Mouse (Mus musculus): ENCODE results near the gene Necab2. TPM values are rescaled to one million over a fixed set of nuclear protein-coding genes. Genes with fewer than 3 reads are reported as not detected.

Necab2 gene
- polyA plus RNA-seq, 1 experiment: 14.8 TPM

DNA sequence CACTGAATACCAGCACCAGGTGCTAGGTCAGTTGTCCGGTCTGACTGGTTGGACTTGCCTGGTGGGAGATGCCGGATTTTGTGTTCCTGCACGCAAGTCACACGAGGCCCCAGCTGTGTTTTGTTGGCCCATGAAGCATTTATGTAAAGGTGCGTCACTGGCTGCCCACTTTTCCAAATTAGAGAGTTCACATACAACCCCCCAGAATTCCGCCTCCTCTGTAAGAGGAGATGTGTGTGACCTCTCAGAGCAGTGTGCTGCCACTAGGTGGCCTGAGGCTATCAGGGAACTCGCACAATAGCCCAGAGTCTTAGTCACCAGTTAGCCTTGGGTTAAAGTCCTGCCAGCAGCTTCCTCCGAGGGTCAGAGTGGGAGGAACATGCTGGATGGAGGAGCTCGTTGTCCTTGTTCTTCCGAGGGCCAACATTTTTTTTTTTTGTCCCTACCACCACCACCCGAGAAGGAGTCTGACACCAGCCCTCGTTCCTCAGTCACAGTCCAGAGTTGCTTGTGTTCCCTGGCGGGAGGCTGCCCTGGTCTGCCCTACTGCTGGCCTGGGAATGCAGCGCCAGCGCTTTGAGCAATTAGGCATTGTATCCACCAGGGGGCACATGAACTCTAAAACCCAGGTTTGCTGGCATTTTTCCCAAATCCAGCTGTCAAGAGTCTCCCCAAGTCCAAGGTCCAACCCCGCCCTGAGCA, 6.1 kb upstream of the Necab2 start:
- no peak overlapping the region for H3K4me3 ChIP-seq (ENCODE audit: control insufficient read depth, low read depth, low read length)

DNA sequence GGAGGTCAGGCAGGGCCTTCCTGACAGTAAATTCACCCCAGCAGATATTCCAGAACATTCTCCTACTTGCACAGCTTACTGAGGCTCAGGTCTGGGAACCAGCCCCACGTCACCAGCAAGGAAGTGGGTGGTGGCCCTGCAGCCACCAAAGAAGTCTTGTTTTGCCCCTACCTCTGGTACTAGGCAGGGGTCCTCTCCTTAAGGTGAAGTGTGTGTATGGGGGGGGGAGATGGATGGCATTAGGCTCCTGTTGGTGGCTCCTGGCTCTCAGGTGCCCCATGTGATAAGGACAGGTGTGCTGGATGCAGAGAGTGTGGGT, 5.6 kb upstream of the Necab2 start:
- Histone ChIP-seq H3K4me1 (ENCODE audit: control insufficient read depth, insufficient read depth, low read length) (peaks cover 8% of the 10 kb centered on the region), H3K4me3 (ENCODE audit: control insufficient read depth, low read depth, low read length) (no peak overlapping the region), H3K27me3 (ENCODE audit: control insufficient read depth, insufficient read depth, low read length) (no peaks in the 10 kb centered on the region), H3K36me3 (ENCODE audit: control insufficient read depth, insufficient read depth, low read length) (no peaks in the 10 kb centered on the region), H3K27ac (ENCODE audit: control insufficient read depth, insufficient read depth, low read depth, low read length) (no peak overlapping the region; the same call in 1 of the 2 replicates)
- no peak for TF ChIP-seq CTCF (IDR thresholded peaks at IDR 0.05; ENCODE audit: control insufficient read depth, insufficient read depth, insufficient replicate concordance, low read depth, low read length)
- TF ChIP-seq POLR2A (IDR thresholded peaks at IDR 0.05; ENCODE audit: control insufficient read depth, low read depth, low read length): no peak

More for the DNA sequence above, 6.1 kb upstream of the Necab2 start:
- peaks cover 8% of the 10 kb centered on the region for H3K4me1 ChIP-seq (ENCODE audit: control insufficient read depth, insufficient read depth, low read length)
- H3K27ac ChIP-seq (ENCODE audit: control insufficient read depth, insufficient read depth, low read depth, low read length): no peak overlapping the region; the same call in 1 of the 2 replicates
- TF ChIP-seq CTCF (IDR thresholded peaks at IDR 0.05; ENCODE audit: control insufficient read depth, insufficient read depth, insufficient replicate concordance, low read depth, low read length) (peak; percentile 43), POLR2A (IDR thresholded peaks at IDR 0.05; ENCODE audit: control insufficient read depth, low read depth, low read length) (no peak)
- H3K36me3 ChIP-seq (ENCODE audit: control insufficient read depth, insufficient read depth, low read length): no peaks in the 10 kb centered on the region
- no peaks in the 10 kb centered on the region for H3K27me3 ChIP-seq (ENCODE audit: control insufficient read depth, insufficient read depth, low read length)

DNA sequence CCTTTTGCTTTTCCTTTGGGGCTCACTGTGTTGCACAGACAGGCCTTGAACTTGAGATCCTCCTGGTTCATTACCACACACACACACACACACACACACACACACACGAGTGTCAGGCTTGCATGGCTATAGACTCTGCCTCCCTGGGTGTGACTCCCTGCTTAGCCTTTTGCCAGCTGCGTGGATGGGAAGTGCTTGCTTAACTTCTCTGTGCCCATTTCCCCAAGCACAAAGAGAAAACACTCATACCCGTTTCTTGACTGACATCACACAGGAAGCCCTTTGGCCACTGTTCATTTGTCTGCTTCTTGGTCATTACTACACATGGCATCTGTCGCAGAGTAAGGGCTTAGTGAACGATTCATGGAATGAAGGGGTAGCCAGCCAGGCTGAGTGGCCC, 4.5 kb upstream of the Necab2 start:
- no peaks in the 10 kb centered on the region for H3K36me3 ChIP-seq (ENCODE audit: control insufficient read depth, insufficient read depth, low read length)
- no peaks in the 10 kb centered on the region for H3K27me3 ChIP-seq (ENCODE audit: control insufficient read depth, insufficient read depth, low read length)
- H3K27ac ChIP-seq (ENCODE audit: control insufficient read depth, insufficient read depth, low read depth, low read length): no peak overlapping the region
- H3K4me1 ChIP-seq (ENCODE audit: control insufficient read depth, insufficient read depth, low read length): peaks cover 6% of the 10 kb centered on the region
- no peak for TF ChIP-seq POLR2A (IDR thresholded peaks at IDR 0.05; ENCODE audit: control insufficient read depth, low read depth, low read length)
- TF ChIP-seq CTCF (IDR thresholded peaks at IDR 0.05; ENCODE audit: control insufficient read depth, insufficient read depth, insufficient replicate concordance, low read depth, low read length): no peak
- no peak overlapping the region for H3K4me3 ChIP-seq (ENCODE audit: control insufficient read depth, low read depth, low read length)

DNA sequence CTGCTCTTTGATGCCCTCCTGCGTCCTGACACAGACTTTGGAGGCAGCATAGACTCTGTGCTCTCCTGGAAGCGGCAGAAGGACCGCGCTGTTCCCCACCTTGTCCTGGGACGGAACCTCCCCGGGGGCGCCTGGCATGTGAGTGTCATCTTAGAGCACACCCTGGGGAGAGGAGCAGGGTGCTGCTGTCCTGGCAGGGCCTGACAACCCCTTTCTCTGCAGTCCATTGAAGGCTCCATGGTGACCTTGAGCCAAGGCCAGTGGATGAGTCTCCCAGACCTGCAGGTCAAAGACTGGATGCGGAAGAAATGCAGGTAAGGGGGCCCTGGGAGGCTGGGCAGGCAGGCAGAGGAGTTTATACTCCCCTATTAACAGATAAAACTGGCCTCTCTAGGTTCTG, 3.5 kb upstream of the Necab2 start:
- Histone ChIP-seq H3K36me3 (ENCODE audit: control insufficient read depth, insufficient read depth, low read length) (no peaks in the 10 kb centered on the region), H3K27ac (ENCODE audit: control insufficient read depth, insufficient read depth, low read depth, low read length) (no peak overlapping the region), H3K4me3 (ENCODE audit: control insufficient read depth, low read depth, low read length) (no peak overlapping the region), H3K4me1 (ENCODE audit: control insufficient read depth, insufficient read depth, low read length) (peaks cover 12% of the 10 kb centered on the region), H3K27me3 (ENCODE audit: control insufficient read depth, insufficient read depth, low read length) (no peaks in the 10 kb centered on the region)
- TF ChIP-seq CTCF (IDR thresholded peaks at IDR 0.05; ENCODE audit: control insufficient read depth, insufficient read depth, insufficient replicate concordance, low read depth, low read length) (no peak), POLR2A (IDR thresholded peaks at IDR 0.05; ENCODE audit: control insufficient read depth, low read depth, low read length) (no peak)

DNA sequence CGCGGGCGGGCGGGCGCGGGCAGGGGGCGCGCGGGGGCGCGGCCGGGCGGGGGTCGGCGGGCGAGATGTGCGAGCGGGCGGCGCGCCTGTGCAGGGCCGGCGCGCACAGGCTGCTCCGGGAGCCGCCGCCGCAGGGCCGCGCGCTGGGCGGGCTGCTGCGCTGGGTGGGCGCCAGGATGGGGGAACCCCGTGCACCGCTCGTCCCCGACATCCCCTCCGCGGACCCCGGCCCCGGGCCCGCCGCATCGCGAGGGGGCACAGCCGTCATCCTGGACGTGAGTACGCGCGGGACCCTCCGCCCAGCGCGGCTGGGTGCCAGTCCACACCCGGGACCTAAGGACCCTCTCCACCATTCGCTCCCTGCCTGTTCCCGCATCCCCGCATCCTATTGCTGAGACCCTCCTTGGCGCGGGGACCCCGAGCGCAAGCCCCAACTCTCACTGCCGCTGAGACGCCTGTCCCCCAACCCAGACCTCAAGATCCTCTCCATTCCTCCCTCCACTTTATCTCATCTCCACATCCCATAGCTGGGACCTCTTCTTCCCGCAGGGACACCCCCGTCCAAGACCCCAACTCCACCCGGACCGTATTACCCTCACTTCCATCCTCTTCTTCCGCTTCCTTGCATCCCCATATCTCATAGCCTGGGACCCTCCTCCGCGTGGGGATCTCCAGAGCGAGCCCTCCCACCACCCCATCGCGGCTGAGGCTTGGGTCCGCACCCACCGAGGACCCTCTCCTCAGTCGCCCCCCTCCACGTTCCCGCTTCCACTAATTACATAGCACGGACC, 666 bp downstream of the Necab2 start:
- TF ChIP-seq CTCF (IDR thresholded peaks at IDR 0.05; ENCODE audit: control insufficient read depth, insufficient read depth, insufficient replicate concordance, low read depth, low read length): no peak
- TF ChIP-seq POLR2A (IDR thresholded peaks at IDR 0.05; ENCODE audit: control insufficient read depth, low read depth, low read length): no peak
- no peaks in the 10 kb centered on the region for H3K36me3 ChIP-seq (ENCODE audit: control insufficient read depth, insufficient read depth, low read length)
- H3K27ac ChIP-seq (ENCODE audit: control insufficient read depth, insufficient read depth, low read depth, low read length): no peak overlapping the region
- H3K27me3 ChIP-seq (ENCODE audit: control insufficient read depth, insufficient read depth, low read length): no peaks in the 10 kb centered on the region
- H3K4me1 ChIP-seq (ENCODE audit: control insufficient read depth, insufficient read depth, low read length): peaks cover 7% of the 10 kb centered on the region
- peak overlapping the region; percentile 19 for H3K4me3 ChIP-seq (ENCODE audit: control insufficient read depth, low read depth, low read length)

DNA sequence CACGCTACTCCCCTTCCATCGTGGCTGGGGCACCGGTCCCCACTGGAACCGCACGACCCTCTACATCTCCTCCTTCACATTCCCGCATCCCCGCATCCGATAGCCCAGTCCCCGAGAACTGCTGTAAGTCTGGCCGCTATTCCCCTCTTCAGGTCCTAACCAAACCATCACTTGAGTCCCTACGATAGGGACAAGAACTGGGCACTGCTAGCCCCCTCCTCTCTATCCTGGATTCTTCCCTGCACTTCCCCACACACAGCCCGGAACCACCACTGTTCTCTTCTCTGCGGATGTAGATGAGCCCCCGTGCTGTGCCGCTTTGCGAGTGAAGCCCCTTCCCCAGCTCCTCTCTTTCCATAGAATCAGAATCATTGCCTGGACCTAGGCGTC, 1.3 kb downstream of the Necab2 start:
- TF ChIP-seq POLR2A (IDR thresholded peaks at IDR 0.05; ENCODE audit: control insufficient read depth, low read depth, low read length) (no peak), CTCF (IDR thresholded peaks at IDR 0.05; ENCODE audit: control insufficient read depth, insufficient read depth, insufficient replicate concordance, low read depth, low read length) (no peak)
- H3K27ac ChIP-seq (ENCODE audit: control insufficient read depth, insufficient read depth, low read depth, low read length): no peak overlapping the region
- H3K27me3 ChIP-seq (ENCODE audit: control insufficient read depth, insufficient read depth, low read length): no peaks in the 10 kb centered on the region
- H3K36me3 ChIP-seq (ENCODE audit: control insufficient read depth, insufficient read depth, low read length): no peaks in the 10 kb centered on the region
- peaks cover 7% of the 10 kb centered on the region for H3K4me1 ChIP-seq (ENCODE audit: control insufficient read depth, insufficient read depth, low read length)
- H3K4me3 ChIP-seq (ENCODE audit: control insufficient read depth, low read depth, low read length): no peak overlapping the region

DNA sequence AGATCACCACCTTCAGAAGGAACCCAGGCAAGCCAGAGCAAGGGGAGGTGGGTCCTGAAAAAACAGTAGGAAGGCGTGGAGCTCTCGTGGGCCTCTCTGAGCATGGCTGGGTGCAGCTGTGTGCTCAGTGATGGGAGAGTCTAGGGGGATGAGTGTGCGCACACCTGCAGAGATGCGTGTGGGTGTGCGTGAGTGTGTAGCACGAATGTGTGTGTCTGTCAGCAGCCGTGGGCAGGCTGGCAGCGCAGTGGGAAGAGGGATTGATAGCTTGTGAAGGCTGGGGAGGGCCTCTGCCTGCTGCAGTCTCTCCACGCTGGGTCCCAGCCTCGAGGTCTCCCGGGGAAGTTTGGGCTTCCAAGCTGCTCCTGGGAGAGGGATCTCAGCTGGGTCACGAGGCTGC, 3.1 kb downstream of the Necab2 start:
- no peaks in the 10 kb centered on the region for H3K36me3 ChIP-seq (ENCODE audit: control insufficient read depth, insufficient read depth, low read length)
- no peak for TF ChIP-seq CTCF (IDR thresholded peaks at IDR 0.05; ENCODE audit: control insufficient read depth, insufficient read depth, insufficient replicate concordance, low read depth, low read length)
- TF ChIP-seq POLR2A (IDR thresholded peaks at IDR 0.05; ENCODE audit: control insufficient read depth, low read depth, low read length): no peak
- no peak overlapping the region for H3K27ac ChIP-seq (ENCODE audit: control insufficient read depth, insufficient read depth, low read depth, low read length)
- peaks cover 10% of the 10 kb centered on the region for H3K4me1 ChIP-seq (ENCODE audit: control insufficient read depth, insufficient read depth, low read length)
- H3K27me3 ChIP-seq (ENCODE audit: control insufficient read depth, insufficient read depth, low read length): no peaks in the 10 kb centered on the region
- H3K4me3 ChIP-seq (ENCODE audit: control insufficient read depth, low read depth, low read length): no peak overlapping the region
